Mouse (Mus musculus): ENCODE results near the gene Tmco1.

Gene Tmco1

DNA sequence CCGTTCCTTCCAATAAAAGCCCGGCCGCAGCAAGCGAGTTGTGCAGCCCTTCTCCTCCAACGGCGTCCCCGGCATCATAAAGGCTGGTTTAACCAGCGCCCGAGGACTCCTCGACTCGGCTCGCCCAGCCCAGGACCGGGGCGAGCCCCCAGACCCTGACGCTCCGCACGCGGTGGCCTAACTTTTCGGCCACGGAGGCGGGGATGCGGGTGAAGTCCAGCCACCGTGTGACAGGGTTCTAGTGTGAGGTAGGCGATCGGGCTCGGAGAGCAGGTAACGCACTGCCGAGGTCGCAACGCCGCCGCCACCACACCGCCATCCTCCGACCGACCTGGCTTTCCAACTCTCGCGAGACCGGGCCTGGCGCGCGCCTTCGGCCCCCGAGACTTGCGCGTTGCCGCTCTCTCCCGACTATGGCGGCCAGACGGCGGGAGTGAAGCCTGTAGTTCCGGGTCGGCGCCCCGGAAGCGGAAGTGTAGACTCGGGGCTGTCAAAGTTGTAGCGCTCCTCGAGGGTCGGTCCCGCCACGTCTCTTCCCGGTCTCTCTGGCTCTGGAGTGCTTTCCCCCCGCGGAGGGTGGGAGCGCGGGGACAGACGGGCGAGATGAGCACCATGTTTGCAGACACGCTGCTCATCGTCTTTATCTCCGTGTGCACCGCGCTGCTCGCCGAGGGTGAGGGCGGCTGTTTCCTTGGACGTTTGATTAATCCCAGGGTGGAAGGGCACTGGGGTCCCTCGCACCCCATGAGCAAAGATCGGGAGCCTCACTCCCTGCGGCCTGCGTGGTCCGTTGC, at the start of gene Tmco1:
Gene Tmco1, plus strand, starts transcription at position 118 of the 794 bp plus-strand sequence.
- peak; percentile 99 for DNase-seq

DNA sequence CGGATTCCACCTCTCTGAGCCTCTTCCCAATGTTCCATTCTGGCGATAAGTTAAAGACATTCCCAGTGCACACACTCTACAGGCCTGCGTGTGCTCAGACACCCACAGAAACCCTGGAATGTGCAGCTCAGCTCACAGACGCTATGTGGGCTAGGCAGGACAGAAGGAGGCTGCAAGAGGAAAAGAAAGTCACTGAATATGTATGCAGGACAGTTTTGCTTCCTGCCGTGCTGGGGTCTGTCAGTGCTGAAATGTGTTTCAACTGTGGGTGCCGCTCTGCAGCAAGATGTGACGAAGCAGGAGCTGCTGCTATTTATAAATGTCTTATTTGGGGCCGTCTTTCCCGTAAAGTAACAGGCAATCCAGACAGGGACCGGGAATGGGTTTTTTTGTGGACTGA, 48.5 kb upstream of the Tmco1 start:
- DNase-seq, result no peak

DNA sequence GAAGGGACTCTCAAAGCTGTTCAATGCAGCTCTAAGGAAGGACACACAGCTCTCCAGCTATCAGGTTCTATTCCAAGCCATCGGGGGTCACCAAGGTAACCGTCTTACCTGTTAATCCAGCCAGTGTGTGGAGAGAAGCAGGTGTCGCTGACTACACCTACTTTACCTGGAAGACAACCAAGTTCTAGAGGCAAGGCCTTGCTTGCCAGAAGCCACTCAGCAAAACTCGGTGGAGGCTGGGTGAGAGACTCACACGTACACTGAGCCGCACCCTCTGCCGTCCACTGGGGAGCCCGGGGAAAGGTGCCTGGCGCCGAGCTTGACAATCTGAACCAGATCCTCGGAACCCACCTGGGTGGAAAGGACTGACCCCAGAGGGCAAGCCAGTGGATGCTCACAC, 46.4 kb upstream of the Tmco1 start:
- DNase-seq, result peak in 1 of 2 experiments; percentile 45

DNA sequence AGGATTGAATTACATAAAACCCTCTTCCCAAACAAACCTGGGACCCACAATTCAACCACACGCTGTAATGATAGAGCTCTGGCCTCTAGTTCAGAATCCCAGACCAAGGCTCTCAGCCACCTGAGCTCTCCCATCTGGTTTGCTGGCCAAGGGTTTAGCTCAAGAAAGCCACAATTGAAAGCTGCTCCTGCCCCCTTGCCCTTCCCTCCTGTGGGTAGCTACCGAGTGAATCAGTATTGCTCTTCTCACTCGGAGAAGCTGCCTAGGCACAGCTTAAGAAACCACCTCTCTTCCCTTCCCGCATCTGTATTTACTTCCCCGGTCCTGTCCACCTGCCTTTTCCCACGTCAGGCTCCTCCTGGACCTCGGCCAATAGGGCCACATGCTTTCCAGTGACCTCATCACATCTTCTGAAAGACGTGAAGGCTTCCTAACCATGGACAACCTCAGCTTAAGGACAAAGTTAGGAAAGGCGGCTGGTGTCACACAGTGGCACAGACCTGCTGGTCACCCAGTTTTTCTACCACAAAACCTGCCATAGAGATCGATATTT, 45.6 kb upstream of the Tmco1 start:
- DNase-seq, result peak; percentile 47 to 59

DNA sequence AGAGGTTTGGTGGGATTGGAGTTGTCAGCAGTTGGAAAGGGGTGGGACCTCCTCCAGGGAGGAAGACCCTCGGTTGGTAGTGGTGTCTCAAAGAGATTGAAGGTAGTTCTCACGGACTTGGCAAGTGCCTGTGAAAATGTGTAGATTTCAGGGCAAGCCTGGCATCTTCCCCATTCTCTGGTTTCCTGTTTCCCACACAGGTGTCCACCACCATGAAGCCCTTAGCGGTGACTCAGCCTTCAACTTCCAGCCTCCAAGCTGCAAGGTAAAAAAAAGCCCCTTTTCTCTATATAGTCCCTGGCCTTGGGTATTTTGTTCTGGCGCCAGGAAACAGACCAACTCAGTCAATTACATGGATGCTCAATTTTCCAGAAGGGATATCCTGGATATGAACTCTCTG, 42.8 kb upstream of the Tmco1 start:
- DNase-seq, result no peak

DNA sequence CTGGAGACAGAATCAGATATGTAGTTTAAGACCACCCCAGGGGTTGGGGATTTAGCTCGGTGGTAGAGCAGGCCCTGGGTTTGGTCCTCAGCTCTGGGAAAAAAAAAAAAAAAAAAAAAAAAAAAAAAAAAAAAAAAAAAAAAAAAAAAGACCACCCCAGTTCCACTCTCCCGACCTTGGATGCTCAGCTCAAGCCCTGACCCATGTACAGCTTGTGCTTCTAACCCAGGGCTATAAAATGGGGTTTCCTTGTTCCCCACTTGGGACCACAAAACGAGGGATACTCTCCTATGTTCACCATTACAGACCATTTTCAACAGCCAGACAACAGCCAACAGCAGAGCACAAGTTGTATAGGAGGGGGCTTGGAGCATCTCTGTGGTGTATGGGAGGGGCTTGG, 41.5 kb upstream of the Tmco1 start:
- DNase-seq, result no peak

DNA sequence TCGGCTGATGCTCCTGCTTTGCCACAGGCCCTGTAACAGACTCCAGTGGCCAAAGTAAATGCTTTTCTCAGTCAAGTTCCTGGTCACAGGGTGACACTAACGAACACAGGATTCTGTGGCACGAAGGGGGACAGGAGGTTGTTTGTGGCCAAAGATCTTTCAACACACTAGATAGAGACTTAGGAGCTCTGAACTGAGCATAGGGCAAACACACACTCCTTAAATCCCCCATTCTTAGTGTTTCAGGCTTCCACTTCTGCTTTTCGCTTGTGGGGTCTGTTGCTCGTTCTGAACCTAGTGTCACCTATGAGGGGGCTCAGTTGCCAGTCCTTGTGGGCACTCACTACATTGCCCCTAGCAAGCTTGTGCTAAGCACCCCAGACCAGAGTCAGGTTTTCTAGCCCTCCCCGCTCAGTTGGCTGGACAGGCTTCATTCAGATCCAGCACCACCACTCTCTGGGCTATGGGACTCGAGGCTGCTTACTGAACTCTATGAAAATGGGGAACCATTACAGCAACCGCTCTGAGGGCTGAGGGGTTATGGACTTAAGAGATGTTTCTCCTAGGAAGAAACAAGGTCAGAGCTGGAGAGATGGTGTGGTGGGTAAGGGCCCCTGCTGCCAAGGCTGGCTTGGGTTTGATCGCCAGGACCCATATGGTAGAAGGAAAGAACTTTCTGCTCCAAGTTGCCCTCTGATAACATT, 39.7 kb upstream of the Tmco1 start:
- DNase-seq, result no peak

DNA sequence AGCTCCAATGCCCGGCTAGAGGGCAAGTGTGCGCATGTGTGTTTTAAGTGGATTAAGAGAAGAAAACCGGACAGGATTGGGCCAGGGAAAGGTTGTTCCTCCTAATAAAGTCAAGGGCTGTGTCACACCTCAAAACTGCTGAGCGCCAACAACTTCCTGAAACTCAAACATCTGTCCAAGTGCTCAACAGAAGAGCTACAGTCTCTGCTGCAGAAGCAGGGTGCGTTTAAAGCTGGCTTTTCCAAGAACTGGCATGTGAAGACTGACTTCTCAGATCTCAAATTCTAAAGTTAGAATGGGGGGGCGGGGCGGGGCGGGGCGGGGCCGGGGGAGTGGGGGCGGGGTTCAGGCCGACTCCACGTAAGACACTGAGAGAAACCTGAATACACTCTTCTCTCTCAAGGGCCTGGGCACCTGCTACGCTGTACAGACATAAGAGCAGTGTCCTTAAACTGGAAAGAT, 38.8 kb upstream of the Tmco1 start:
- DNase-seq, result peak in 1 of 2 experiments; percentile 2

DNA sequence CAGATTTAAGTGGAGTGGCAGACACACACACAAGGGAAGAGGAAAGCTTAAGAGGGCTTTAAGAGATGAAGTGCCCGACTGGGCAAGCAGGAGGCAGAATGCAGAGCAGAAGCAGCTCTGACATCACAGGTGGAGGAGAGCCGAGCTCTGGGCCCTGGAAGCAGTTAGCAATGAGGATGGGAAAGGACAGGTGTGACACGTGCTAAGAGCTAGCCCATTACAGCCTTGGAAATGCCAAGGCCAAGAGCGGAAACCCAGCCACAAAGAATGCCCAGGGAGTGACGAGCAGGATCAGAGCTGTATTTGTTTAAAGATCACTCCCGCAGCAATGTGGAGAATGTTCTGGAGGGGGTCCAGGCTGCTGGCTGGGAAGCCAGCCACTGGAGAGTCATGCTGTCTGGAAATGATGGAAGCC, 38.3 kb upstream of the Tmco1 start:
- peak; percentile 71 to 80 for DNase-seq

DNA sequence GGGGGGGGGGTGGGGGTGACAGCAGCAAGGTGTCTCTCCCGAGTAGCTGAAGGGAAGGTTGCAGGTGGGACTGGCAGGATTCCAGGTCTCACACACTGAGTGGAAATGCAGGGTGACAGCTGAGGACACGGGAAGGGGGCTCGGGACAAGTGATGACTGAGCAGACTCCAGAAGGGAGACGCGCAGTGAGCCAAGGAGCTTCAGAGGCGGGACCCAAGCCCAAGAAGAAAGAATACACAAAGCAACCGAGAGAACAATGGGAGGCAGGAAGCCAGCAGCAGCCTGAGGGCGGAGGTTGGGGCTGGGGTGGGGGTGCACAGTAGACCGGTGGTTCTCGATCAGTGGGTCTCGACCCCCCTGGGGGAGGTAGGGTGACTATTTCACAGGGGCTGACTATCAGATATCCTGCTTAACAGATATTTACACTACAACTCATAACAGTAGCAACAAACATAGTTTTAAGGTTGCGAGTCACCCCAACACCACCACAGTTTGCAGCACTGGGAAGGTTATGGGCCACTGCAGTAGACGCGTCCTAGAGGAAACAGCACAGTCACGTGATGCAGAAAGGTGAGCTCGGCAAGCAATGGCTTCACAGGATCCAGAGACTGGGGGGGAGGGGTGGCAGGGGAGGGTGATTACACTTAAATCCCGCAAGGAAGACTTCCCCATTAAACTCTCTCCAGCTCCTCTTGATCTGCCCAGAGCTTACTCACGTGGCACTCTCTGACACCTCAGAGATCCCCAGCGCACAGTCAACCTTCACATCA, 37.7 kb upstream of the Tmco1 start:
- DNase-seq, result peak in 1 of 2 experiments; percentile 25

DNA sequence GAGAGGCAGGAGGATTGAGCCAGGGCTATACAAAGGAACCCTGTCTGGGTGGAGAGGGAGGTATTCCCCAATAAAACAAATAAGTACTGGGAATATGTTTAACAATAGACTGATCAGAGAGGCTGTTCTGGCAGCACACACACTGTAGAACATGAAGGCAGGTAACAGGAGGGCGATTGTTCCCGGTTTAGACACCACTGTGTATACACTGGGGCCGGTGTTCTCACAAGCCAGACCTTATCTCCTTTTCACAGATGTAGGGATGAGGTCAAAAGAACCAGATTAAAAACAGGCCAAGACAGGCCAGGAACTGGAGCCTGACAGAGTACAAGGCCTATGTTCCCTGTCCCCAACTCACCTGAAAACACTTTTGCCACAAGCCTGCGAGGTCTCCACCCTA, 36.9 kb upstream of the Tmco1 start:
- peak in 1 of 2 experiments; percentile 4 for DNase-seq

DNA sequence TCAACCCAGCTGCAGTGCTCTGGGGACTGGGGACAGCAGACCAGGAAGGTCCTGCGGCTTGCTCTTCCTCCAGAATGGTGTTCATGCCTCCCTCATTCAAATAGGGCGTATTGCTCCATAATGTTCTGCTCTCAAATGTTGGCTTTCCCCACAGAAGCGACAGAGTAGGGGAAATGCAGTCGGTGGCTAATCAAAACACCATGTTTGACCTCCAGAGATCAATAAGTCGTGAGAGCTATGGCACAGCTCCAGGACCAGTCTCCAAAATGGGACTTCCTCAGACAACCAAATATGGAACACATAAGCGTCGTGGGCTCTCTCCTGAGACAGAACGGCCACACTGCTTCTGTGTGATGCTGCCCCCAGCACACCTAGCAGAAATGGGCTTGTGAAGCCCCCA, 36.3 kb upstream of the Tmco1 start:
- no peak for DNase-seq

DNA sequence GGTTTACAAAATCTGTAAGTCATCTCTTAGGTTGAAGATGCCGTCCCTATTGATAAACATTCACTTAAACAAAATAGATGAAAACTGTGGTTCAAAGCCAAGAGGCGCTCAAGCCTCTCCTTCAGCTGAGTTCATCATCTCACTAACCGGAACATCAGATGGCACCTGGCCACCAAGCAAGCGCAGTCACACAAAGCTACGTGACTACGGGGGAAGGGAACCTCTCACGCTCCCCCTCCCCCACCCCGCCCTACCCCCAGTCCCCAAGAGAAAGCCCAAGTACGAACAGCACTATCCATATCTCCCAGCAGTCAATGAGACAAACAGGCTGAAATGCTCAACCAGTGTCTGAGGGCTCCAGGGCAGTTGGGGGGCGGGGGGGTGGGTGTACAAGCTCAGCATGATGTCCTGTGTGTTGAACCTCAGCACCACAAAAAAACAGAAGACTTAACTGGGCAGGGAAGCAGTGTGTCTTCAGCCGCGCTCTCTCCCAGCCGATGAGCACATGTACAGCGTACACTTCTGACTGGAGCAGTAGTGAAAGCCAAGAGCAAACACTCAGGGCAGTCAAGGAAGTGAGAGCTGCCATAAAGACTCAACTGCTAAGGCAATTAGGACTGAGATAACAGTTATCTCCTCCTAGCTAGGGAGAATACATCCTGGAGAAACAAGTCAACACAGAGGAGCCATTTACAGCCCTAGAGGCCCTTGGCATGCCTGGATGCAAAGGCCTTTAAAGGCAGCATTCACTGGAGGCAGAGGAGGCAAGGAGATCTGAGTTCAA, 34.6 kb upstream of the Tmco1 start:
- peak in 1 of 2 experiments; percentile 44 for DNase-seq

DNA sequence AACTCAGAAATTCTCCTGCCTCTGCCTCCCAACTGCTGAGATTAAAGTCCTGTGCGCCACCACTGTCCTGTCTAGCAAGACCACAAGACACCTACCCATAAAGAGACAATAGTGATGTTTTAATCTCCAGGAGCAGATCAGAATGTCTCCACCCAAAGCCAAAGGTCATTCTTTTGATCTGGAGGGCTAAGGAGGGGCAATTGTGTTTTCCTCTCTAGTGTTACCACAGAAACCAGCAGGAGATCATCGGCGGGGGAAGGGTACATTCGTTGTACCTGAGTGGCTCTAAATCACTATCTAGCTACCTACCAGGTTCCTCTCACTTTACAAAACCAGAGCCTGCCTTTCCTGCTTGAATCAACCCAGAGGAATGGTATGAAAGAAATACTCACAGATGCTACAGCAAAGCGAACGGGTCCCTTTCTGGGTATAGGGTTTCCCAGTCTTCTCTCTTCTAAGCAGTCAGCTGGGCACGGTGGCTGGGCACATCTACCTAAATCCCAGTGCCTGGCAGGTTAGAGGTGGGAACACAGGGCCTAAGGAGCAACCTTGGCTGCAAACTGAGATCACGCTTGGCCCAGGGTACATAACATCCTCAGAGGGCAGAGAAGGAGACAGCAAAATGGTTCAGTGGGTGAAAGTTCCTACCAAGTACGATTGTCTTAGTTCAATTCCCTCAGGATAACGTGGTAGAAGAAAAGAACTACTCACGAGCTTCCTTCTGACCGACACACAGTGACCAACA, 33.4 kb upstream of the Tmco1 start:
- no peak for DNase-seq

DNA sequence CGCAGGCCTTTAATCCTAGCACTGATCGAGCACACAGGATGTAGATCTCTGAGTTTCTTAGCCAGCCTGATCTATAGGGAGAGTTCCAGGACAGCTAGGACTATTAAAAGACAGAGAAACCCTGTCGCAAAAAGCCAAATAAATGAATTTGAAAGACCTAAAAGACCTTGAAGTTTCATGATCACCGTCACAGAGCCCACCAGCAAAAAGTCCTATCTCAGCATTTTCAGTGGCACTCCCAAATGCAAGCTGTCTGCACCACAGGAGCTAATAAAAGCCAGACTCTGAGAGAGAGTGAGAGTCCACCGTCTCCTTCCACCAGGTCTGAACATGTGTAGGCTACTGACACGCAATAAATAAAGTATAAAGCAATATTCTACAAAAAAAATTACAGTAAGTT, 29.8 kb upstream of the Tmco1 start:
- DNase-seq, result no peak

DNA sequence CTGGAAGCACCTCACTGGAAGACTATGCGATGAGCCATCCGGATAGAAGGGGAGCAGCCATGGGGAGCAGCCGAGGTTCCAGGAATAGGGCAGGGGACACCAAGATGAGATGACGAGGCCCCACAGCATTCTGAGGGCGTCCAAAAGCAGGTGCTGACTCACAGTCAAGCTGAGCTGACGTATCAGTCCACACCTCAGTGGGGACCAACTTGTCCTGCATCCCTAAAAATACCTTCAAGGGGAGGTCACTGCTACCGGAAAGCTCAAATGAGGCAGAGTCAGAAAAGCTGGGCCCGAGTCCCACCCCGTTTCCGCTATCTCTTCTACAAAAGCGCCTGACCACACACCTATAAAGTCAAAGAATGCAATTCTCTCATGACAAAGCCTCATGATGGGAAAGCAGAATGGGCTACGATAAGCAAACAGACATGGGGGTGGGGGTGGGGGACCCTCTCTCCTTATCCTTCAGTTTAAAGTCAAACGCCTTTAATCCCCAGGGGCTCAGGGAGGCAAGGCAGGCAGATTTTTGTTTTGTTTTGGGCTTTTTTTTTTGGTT, 28.9 kb upstream of the Tmco1 start:
- DNase-seq, result no peak

DNA sequence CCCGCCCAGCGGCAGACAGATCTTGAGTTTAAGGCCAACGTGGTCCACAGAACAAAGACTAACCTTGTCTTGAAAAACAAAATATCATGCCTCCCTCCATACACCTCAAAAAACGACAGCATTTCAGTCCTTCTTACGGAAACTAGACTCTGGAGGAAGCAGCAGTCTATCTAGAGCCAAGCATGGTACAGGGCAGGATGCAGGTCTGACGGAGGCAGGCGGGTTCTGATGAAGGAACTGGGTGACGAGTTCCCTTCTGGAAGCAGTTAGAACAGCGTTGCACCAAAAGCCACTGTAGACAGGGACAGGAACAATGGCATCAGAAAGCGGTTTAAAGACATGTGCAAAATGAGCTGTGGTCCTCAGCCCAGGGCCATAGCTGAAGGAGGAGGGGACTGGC, 28.1 kb upstream of the Tmco1 start:
- DNase-seq, result no peak

DNA sequence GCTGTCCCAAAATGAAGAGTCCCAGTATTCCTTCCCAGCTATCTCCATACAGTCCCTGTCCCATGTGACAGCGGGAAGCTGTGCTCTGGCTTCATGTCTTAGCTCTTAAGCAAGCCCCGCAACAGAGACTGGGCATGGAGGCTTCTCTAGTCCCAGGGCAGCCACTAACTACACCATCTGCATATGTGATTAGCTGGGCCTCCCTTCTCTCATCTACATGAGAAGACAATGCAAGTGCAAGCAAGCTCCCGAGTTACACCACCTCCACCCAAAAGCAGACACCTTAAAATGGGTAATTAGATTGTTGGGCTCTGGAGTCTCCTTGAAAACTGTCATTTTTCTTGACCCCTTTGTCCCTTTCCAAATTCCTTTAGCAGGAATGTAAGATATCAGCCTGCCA, 26.1 kb upstream of the Tmco1 start:
- DNase-seq, result no peak

DNA sequence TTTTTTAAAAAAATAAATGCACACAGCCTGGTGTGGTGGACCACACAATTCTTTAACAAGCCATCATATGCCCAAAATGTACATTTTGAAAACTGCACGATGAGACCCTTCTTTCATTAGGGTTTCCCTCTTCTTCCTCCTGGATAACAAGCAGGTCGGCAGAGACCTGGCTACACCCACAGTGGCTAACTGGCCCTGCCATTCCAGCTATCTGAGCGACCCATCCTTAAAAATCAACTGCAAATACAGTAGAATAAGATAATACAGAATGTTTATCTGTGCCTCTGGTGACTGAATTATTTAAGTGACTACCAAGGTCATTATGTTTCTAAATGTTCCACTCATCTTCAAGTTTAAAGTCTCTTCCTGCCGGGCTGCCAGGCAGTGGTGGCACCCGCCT, 25.4 kb upstream of the Tmco1 start:
- DNase-seq, result no peak

DNA sequence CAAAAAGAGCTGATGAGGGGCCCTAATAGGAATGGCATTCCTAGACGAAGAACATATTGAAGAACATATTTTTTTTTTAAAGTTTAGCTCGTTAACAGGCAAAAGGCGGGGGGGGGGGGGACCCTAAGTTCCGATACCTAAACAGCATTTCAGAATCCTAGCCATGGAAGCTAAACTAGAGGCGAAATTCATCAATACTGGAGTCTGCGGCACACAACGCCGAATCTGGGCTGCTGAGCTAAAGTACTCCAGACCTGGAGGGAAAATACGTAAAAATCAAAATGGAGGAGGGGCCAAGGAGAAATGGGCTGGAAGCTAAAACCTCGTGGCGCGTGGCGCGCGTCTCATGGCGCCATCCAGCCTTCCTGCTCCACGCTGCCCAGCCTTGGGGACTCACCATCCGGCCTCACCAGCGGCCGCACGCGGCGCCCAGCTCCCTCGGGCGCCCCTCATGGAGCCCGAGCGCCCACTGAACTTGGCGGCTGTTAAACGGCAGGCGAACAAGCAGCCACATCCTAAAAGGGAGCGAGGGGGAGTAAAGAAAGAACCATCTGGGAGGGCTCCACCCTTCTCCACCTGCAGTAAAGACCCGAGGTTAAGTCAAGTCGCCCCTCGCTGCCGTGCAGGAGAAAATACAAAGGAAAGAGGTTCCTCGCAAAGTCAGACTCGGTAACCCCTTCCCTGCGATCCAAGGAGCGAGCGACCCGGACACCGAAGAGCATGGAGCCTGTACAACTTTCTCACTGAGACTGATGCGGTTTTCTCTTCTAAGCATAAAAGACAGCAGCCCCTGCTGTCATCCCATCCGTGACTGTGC, 24.5 kb upstream of the Tmco1 start:
- DNase-seq, result peak; percentile 58 to 70
